Mouse (Mus musculus) retina, postnatal 1 day (tissue): Measurements from ENCODE around the gene Arl6ip5.
"Not testable (repeated sequence)": the region's sequence is repeated elsewhere in the genome, so short reads cannot be mapped to it uniquely, and the experiment has no call there.

Experiments used
- DNase-seq: peaks from one replicate; pipeline ENCODE4 v3.0.0-alpha.2; 2012

Gene Arl6ip5

GRCm38 (mm10) chr6:97224505-97224904 lies 14.0 kb downstream of the Arl6ip5 start:
- DNase-seq, result no peak

DNA sequence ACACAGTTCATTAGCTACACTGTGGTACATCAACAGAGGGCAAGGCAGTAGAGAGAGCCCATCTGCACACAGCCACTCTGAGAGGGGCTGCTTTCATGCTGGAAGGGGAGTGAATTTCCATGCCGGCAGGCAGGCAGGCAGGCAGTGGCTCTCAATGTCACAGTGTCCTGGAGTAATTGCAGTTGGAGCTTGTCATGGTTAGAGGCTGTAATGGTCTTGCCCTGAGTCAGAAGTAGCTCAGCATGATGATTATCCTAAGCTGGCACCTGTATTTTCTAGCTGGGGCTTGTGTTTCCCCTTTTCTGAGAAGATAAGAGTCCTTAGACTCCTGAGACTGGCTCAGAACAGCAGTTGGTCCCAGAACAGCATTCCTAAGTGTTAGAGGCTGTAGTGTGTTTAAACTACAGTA lies 15.6 kb downstream of the Arl6ip5 start:
- DNase-seq, result no peak

DNA sequence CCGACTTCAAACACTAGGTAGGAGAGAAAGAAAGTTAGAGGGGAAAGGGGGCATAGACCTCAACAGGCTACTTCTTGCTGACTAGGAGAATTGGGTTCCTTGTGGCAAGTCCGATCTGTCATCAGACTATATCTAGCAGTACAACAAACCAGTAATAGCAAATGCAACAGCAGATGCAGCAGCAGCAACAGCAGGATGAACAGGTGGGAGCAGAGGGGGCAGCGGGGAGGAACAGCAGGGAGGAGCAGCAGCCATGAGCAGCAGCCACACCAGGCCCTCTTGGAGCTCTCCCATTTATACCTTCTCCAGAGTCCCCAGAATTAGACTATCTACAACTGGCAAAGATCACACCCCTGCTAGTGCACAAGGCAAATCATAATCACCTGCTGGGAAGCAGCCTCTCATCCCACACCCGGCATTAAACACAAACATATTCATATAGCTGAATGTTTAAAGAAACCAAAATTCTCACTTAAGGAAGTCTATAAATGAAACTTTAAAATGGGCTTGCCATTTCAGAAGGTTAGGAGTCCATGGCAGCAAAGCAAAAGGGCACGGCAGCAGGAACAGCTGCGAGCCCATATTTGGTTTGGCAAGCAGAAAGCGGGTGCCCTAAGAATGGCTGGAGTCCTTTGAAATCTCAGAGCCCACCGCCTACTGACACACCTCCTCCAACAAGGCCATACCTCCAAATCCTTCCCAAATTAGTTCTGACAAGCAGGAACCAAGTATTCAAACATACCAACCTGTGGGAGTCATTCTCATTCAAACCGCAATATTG lies 16.8 kb downstream of the Arl6ip5 start:
- DNase-seq, result no peak

DNA sequence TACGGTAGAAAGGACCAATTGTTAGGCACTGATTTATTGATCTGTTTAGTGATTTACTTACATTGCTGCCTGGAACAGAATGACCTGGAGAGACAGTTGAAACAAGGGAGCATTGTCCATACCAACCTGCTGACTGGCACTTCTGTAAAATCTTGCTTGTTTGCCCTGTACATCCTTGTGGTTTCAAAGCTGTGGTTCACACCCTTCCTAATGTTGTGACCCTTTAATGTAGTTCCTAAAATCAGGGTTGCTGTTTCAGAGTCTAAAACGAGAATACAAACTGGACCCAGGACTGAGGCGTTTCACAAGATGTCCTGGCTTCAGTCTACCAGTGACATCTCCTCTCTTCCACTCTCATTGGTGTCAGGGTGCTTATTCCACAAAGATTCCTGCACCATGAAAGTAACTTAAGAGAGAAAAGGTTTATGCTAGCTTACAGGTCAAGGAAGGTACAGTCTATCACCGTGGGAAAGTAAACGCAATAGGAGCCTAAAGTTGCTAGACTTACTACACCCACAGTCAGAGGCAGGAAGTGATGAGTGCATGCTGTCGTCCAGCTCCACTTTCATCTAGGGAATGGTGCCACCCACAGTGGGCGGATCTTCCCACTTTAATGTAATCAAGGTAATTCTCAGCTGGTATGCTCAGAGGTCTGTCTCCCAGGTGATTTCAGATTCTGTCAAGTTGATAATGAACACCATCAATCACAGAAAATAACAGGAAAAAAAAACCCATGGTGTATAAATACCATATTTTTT lies 24.6 kb downstream of the Arl6ip5 start:
- no peak for DNase-seq

DNA sequence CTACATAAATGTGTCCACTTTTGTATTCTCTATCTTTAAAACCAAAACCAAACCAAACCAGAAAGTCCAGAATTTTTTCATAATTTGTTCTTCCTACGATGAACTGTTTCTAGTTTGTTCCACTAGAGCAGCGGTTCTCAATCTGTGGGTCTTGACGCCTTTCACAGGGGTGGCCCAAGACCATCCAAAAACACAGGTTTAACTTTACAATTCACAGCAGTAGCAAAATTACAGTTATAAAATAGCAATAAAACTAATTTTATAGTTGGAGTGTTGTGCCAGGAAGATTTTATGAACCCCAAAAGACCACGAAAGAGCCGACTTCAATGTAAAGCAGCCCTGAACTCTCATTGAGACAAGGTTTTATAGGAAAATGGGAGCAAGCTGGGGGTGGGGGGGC lies 25.6 kb downstream of the Arl6ip5 start:
- DNase-seq, result no peak

- DNase-seq, result no peak
Measured at GRCm38 (mm10) chr6:97239360-97239759, 28.9 kb downstream of the Arl6ip5 start.

DNA sequence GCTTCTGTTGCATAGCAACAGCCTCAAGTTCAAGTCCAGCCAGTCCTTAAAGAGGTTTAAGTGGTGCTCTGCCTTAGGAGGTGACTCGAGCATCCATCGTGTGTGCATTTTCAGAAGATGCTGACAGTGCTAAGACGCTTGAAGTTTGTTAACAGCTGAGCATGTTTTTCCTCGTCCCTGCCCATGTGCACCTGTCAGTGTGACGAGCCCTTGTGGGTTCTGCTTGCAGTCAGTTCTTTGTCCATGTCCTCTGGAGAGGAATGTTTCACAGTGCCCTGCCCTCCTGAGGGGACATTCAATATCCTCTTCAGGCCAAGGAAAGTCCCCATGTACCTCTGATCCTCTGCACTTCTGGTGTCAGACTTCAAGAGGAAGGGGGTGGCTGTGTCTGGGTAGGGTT lies 29.6 kb downstream of the Arl6ip5 start:
- no peak for DNase-seq

GRCm38 (mm10) chr6:97242522-97242921 lies 32.0 kb downstream of the Arl6ip5 start:
- no peak for DNase-seq

DNA sequence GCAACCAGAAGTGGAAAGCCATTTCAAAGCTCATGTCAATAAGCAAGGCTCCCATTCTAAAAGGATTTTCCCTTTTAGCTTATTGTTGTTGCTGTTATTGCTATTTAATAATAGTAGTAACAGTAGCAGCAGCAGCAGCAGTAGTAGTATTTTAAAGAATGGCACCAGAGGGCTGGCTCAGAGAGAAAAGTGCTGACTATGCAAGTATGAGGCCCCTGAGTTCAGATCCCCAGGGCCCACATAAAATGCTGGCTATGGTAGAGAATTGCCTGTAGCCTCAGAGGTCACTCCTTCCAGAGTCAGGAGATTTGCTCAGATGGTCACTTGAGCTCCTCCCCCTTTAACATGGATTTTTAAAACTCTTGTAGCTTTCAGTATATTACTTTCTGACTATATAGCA lies 34.7 kb downstream of the Arl6ip5 start:
- no peak for DNase-seq

DNA sequence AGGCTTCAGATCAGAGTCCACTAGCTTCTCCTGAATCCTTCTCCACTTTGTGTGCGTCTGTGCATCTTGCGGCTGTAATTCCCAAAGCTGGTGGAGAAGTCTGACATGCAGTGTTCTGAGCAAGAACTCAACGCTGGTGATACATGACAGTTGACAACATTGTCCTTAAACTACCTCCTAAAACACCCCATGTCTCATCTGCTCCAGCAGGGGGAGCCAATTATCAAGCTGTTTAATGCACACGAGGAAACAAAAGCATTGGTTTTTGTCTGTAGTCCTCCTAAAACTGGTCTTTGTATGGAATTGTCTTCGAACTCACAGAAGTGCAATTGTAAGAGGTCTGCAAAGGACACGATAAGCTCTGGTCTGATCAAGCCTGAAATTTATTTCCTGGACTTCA lies 40.5 kb downstream of the Arl6ip5 start:
- peak; percentile 76 for DNase-seq

DNA sequence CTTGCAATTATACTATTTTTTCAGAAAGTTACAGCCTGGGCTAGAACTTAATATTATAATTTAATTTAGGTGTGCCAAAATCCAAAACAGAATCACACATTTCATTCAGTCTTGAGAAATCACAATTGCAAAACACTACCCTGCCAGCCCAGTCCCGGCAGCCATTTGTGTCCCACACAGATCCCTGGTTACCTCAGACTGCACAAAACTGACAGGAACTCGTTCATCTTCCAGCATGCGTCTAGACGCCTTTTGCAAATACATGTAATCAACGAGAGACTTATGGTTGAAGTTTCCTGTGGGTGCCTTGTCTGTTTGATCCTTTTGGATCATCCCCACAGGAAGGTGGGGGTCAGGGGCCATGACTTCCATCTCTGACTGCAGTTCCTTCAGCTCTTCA lies 41.6 kb downstream of the Arl6ip5 start:
- DNase-seq, result no peak

DNA sequence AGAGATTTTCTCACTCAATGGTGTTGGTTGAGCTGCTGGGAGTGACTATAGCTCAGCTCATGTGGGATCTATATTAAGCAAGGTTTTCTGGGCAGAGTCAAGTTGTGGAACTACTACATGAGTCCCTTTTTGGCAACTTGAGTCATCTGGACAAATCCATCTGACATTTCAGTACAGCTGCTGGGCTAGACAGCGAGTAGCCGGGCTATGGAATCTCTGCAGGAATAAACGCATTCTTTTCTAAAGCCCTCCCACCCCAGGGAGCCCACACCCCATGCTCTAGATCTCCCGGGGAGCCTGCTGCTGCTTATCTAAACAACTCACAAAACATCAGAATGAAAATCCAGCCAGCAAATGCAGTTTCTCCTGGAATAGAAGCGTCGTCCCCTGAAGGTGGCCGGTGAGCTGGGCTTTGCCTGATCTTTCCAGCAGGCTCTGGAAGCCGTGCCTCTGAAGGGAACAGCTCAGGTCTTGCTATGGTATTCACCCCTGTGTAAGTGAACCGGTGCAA lies 42.3 kb downstream of the Arl6ip5 start, which contains the start of gene Lmod3:
Gene Lmod3 (minus strand): TSS at position 49 of the 511 bp plus-strand sequence.
- DNase-seq, result no peak

- no peak for DNase-seq
Measured at GRCm38 (mm10) chr6:97258489-97258888, 48.0 kb downstream of the Arl6ip5 start.

DNA sequence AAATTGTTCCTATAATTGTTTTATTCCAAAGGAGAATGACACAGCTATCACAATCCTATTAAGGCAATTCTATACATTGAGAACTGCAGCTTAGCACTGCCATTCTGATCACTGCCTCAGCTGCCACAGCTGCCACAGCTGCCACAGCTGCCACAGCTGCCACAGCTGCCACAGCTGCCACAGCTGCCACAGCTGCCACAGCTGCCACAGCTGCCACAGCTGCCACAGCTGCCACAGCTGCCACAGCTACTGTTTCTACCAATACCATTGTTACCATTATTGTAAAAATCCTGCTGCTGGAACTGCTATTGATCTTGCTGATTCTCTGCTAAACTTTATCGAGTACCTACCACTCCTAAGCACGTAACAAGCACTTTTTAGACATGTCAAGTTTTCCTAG lies 49.4 kb downstream of the Arl6ip5 start:
- not testable (repeated sequence) for DNase-seq

- no peak for DNase-seq
Measured at GRCm38 (mm10) chr6:97262229-97262628, 51.7 kb downstream of the Arl6ip5 start.

GRCm38 (mm10) chr6:97263750-97264149 lies 53.3 kb downstream of the Arl6ip5 start:
- not testable (repeated sequence) for DNase-seq

GRCm38 (mm10) chr6:97265240-97265639 lies 54.8 kb downstream of the Arl6ip5 start:
- no peak for DNase-seq

GRCm38 (mm10) chr6:97265705-97266104 lies 55.2 kb downstream of the Arl6ip5 start:
- DNase-seq, result no peak

- no peak for DNase-seq
Measured at GRCm38 (mm10) chr6:97266661-97267060, 56.2 kb downstream of the Arl6ip5 start.

- no peak for DNase-seq
Measured at GRCm38 (mm10) chr6:97267132-97267531, 56.6 kb downstream of the Arl6ip5 start.

DNA sequence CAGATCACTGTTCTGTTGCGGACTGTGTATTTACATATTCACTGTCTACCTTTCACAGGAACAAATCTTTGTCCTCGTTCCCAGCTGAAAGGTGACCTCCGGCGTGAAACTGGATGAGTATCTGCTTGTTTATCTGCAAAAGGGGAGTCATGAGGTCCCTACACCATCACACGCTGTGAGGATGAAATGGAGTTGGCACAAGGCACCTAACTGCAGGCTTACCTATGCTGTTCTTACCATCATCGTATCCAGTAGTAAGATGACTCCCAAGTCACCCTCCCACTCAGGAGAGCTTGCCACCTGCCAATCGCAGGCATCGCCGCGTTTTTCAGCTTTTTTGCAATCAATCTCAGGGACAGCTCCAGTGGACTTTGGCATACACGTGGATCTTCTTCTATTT lies 59.1 kb downstream of the Arl6ip5 start:
- DNase-seq, result no peak

GRCm38 (mm10) chr6:97272349-97272748 lies 61.9 kb downstream of the Arl6ip5 start:
- no peak for DNase-seq

DNA sequence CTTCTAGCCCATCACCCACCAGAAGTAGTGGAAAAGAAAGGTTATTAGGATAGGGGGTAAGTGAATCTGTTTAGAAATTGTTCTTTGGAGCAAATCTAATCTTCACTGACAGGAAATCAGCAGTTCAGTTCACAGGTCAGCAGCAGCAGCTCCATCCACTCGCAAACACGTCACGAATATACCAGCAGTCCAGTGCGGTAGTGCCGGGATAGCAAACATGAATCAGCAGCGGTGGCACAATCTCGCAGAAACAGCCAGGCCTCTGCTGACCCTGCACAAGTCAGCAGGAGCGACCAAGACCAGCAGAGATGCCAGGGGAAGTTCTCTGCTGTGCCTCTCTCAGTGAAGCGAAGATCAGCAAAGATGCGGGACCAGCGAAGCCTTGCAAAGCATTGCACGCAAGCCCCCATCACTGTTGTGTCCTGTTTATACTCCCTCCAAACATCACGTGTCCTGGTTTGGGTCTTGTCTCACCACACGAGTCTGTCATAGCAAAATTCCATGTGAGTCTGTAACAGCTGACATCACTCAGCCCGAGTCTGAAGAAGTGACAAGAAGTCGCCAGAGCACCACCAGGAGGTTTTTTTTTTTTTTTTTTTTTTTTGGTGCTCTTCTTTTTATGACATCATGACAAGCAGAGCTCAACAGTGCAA lies 62.7 kb downstream of the Arl6ip5 start:
- DNase-seq, result peak; percentile 37
